11 mouse cellular contexts compared by ENCODE assay signal in genomic region chr11:72814188-72814587, GRCm38 (mm10). TPM values are rescaled to one million over a fixed set of nuclear protein-coding genes. Genes with fewer than 3 reads are reported as not detected.
A peak's percentile ranks its signal among the peaks of the same experiment; 100 is the strongest.
DNase-seq lines count a peak whose midpoint lies in the region; ATAC-seq and TF ChIP-seq lines count a peak whose summit lies in the region.
"Had no signal": no experiment of that assay in that cellular context is flagged by ENCODE, and none has a peak within 500 bp of the region (broad histone marks: within the 10 kb centered on the region; RNA-seq: fewer than 3 reads in every experiment).

No protein-coding gene starts in this region.

- CTCF ChIA-PET in Patski (lab: Charles Lee) = interaction anchor here (0.8 kb wide), 1 partner anchor 243 kb away, joined by 3 read pairs; no protein-coding TSS in a partner anchor

- in situ Hi-C loops in Patski (cut with MboI; ENCODE audit: low pct_unique_long_range_greater_than_20kb) = no loop called here

- intact Hi-C loops in heart, postnatal 25 days (cut with DNase I) = no loop called here

- H3K36me3 ChIP-seq in splenic B cell, adult 2 months (ENCODE audit: control insufficient read depth, insufficient read depth, low read length, poor library complexity, severe bottlenecking) = 0 out of 2 replicates have a peak, but pooled peaks cover 4% of the 10 kb centered on the region
- H3K36me3 ChIP-seq: forebrain, embryonic 10.5 days had no signal

- TF ChIP-seq CTCF in Patski (IDR thresholded peaks at IDR 0.05) = peak; percentile 51

- no peak for ATAC-seq in Patski
- ATAC-seq: intestine, embryonic 16.5 days had no signal

- H3K27me3 ChIP-seq in Patski = no peaks in the 10 kb centered on the region
- H3K27me3 ChIP-seq in splenic B cell, adult 2 months (ENCODE audit: control insufficient read depth, insufficient read depth, low read length, poor library complexity, severe bottlenecking) = no peaks in the 10 kb centered on the region
- H3K27me3 ChIP-seq: heart, embryonic 15.5 days had no signal

- POLR2A ChIA-PET in Patski (lab: Charles Lee) = interaction anchor here (1.3 kb wide), 1 partner anchor 20 kb away, joined by 3 read pairs; no protein-coding TSS in a partner anchor

- DNase-seq in heart, adult 11 months = peak; percentile 19
- DNase-seq in heart, postnatal 25 days (ENCODE audit: low spot score) = no peak
- DNase-seq in lung, postnatal 36 days = peak; percentile 18
- no peak for DNase-seq in lung, postnatal 25 days (ENCODE audit: low spot score)
- no peak for DNase-seq in Patski (ENCODE audit: low read depth, low spot score)
- peak; percentile 40 for DNase-seq in splenic B cell, adult 2 months (ENCODE audit: low read depth, low spot score)
- DNase-seq in right cerebral cortex, postnatal 4 days = no peak
- DNase-seq in cerebellum, adult 8-10 months = no peak

RNA-seq across cellular contexts. Expression of gene Zzef1, which starts 18.2 kb away (rescaled TPM):
- total RNA-seq in heart, postnatal 25 days (2021) = 10 to 100 TPM; 19.4 to 20.7 TPM
- polyA plus RNA-seq in Patski (2021) = 19.5 TPM

RNA-seq across cellular contexts. Expression of gene Cyb5d2, which starts 18.2 kb away (rescaled TPM):
- 10 to 100 TPM; 16.0 to 18.7 TPM for total RNA-seq in heart, postnatal 25 days (2021)
- polyA plus RNA-seq in Patski (2021) = 9.3 TPM

Comparison
In these comparisons a context has a peak if more than half of its experiments do, and no peak if none do; other contexts are left out.
1. DNase-seq: peak in heart, adult 11 months (single experiment), lung, postnatal 36 days (single experiment) and splenic B cell, adult 2 months (single experiment); none in heart, postnatal 25 days (single experiment), lung, postnatal 25 days (single experiment), Patski (single experiment), right cerebral cortex, postnatal 4 days (single experiment) and cerebellum, adult 8-10 months (single experiment).